Mouse (Mus musculus) liver, embryonic 14.5 days (tissue): Measurements from ENCODE around the gene Btbd9. TPM values are rescaled to one million over a fixed set of nuclear protein-coding genes. Genes with fewer than 3 reads are reported as not detected.

Source experiments
- ATAC-seq: fragments of 200-750 bp; cut with Nextera tagmentation; 2 replicates; pipeline ENCODE4 v1.8.0; 2017; ENCODE audit warnings: moderate number of reproducible peaks, mild to moderate bottlenecking, moderate library complexity; ENCODE audit not compliant: insufficient read depth
- DNase-seq, 3 experiments: peaks; one replicate each; pipeline ENCODE4 v3.0.0-alpha.2; 2012 to 2013; ENCODE audit warnings: low read depth in 3 of 3, low spot score in 3 of 3
- H3K27ac ChIP-seq: fragments of 300-500 bp; sonication (generic); 2 replicates; pipeline ENCODE4 v1.5.1; 2014; ENCODE audit warnings: moderate library complexity, mild to moderate bottlenecking, control low read depth, inconsistent platforms
- H3K27me3 ChIP-seq: fragments of 300-500 bp; sonication (generic); 2 replicates; pipeline ENCODE4 v1.6.1; 2014; ENCODE audit warnings: mild to moderate bottlenecking, low read length, moderate library complexity; ENCODE audit not compliant: control insufficient read depth, insufficient read depth
- H3K36me3 ChIP-seq: fragments of 300-500 bp; sonication (generic); replicated peaks from 2 replicates; pipeline ENCODE4 v1.6.1; 2014; ENCODE audit warnings: low read depth; ENCODE audit not compliant: control insufficient read depth, insufficient read depth
- H3K4me1 ChIP-seq, 2 experiments: fragments of 200-500 bp in 1 of 2; fragments of 300-500 bp in 1 of 2; sonication (generic) in 1 of 2; replicated peaks; 2 replicates each; pipeline ENCODE4 v1.6.1; 2012 to 2014; ENCODE audit warnings: antibody characterized with exemption in 1 of 2, inconsistent platforms in 1 of 2, low read length in 1 of 2; ENCODE audit not compliant: control insufficient read depth in 2 of 2, insufficient read depth in 2 of 2
- H3K4me2 ChIP-seq: fragments of 300-500 bp; sonication (generic); 2 replicates; pipeline ENCODE4 v1.6.1; 2014; ENCODE audit warnings: low read depth, mild to moderate bottlenecking, control low read depth, moderate library complexity
- H3K4me3 ChIP-seq, 2 experiments: fragments of 200-500 bp in 1 of 2; fragments of 300-500 bp in 1 of 2; sonication (generic) in 1 of 2; 2 replicates each; pipeline ENCODE4 v1.5.1; 2012 to 2014; ENCODE audit warnings: low read depth in 2 of 2, low read length in 2 of 2, mild to moderate bottlenecking in 2 of 2, control low read depth in 1 of 2, inconsistent platforms in 1 of 2, moderate library complexity in 1 of 2; ENCODE audit not compliant: insufficient read depth in 1 of 2
- H3K9ac ChIP-seq: fragments of 300-500 bp; sonication (generic); replicated peaks from 2 replicates; pipeline ENCODE4 v1.6.1; 2014; ENCODE audit warnings: mild to moderate bottlenecking, control low read depth, moderate library complexity
- H3K9me3 ChIP-seq: fragments of 300-500 bp; sonication (generic); 2 replicates; pipeline ENCODE4 v1.6.1; 2016; ENCODE audit warnings: low read length, mixed read lengths; ENCODE audit not compliant: control insufficient read depth
- CTCF ChIP-seq: IDR thresholded peaks from 2 replicates; pipeline ENCODE4 v1.5.1; 2016; ENCODE audit warnings: antibody characterized with exemption, low read depth, control low read depth
- EP300 ChIP-seq: IDR thresholded peaks from 2 replicates; pipeline ENCODE4 v1.6.1; 2016; ENCODE audit warnings: antibody characterized with exemption, low read depth
- WGBS: fragments of 180-500 bp; shearing (Covaris S2); extraction: QIAGEN DNeasy Blood & Tissue Kit; methylation state at CpG from one replicate; pipeline ENCODE4 v1.1.7; 2014; ENCODE audit not compliant: insufficient replicate concordance; 5-methylcytosine and 5-hydroxymethylcytosine counted together
- polyA plus RNA-seq, 2 experiments: library from polyadenylated mRNA; depleted of rRNA in 1 of 2; stranded (reverse) in 1 of 2; unstranded in 1 of 2; fragments of >200 nt; fragmentation: Nextera tagmentation in 1 of 2; extraction: Ambion mirVana in 1 of 2; gene quantifications; 2 replicates each; pipeline versions ENCODE4 v1.2.1 to v1.2.3; 2012 to 2014

The Btbd9 gene
- polyA plus RNA-seq, 2 experiments, result 2.7 to 9.6 TPM

DNA sequence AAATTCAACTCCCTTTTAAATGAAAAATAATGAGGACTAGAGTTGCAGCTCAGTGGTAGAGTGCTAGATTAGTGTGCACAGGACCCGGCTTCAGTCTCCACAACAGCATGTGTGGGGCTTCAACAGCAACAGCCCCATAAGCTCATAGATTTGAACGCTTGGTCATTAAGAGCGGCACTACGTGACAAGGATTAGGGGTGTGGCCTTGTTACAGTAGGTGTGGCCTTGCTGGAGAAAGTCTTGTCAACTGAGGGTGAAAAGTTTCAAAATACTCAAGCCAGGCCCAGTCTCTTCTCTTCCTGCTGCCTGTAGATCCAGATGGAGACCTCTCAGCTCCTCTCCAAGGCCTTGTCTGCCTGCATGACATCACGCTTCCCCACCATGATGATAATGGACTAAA is 84.1 kb downstream of the Btbd9 start:
- Histone ChIP-seq H3K4me2 (no peak overlapping the region), H3K9ac (no peak overlapping the region), H3K4me1 (no peaks in the 10 kb centered on the region), H3K27me3 (no peaks in the 10 kb centered on the region), H3K36me3 (no peaks in the 10 kb centered on the region), H3K9me3 (no peaks in the 10 kb centered on the region), H3K27ac (no peak overlapping the region), H3K4me3 (no peak overlapping the region)
- no peak for DNase-seq
- TF ChIP-seq CTCF (no peak), EP300 (no peak)
- WGBS, result 85% methylated on average over 5 of the region's 5 CpGs
- ATAC-seq, result no peak

DNA sequence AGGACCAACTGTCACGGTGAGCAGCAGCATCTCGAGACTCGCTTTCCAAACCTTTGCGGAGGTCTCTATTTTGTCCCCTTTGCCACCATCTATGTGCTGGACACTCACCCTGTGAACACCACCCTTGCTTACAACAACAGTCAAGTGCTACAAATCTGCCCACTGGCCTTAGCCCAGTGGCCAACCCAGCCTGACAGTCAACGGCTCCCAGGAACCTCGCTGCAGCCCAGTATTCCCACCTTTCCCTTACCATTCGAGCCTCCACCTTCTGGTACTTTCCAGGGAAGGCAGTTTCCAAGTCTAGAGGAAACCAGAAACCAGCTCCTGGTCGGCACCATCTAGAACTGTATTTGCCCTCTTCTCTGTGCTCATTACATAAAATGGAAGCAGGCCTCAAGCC is 84.7 kb downstream of the Btbd9 start:
- Histone ChIP-seq H3K4me3 (no peak overlapping the region), H3K27me3 (no peaks in the 10 kb centered on the region), H3K36me3 (no peaks in the 10 kb centered on the region), H3K9me3 (no peaks in the 10 kb centered on the region), H3K4me2 (no peak overlapping the region), H3K9ac (no peak overlapping the region), H3K4me1 (no peaks in the 10 kb centered on the region), H3K27ac (no peak overlapping the region)
- DNase-seq (no peak), ATAC-seq (no peak)
- TF ChIP-seq CTCF (no peak), EP300 (no peak)
- 74% methylated on average over 8 of the region's 8 CpGs for WGBS

DNA sequence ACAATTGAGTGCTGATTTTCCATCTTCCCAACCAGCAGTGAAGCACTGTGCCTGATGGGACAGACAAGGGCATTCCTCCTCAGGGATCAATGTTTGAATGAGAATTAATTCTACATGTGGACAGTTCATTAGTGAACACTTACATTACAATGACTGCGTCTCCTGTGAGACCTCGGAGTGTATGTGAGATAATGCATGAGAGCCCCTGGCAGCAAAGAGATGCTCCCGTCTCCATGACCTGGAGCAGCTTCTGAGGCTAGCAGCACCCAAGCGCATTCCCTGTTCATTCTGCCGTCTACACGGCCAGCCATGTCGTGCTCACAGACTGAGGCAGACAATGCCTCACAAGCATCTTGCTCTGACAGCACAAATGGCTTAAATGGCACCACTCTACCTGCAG is 85.7 kb downstream of the Btbd9 start:
- H3K9me3 ChIP-seq, result no peaks in the 10 kb centered on the region
- no peaks in the 10 kb centered on the region for H3K4me1 ChIP-seq
- 76% methylated on average over 7 of the region's 7 CpGs for WGBS
- no peak overlapping the region for H3K27ac ChIP-seq
- no peak for TF ChIP-seq EP300
- TF ChIP-seq CTCF, result no peak
- H3K4me2 ChIP-seq, result no peak overlapping the region
- H3K4me3 ChIP-seq, result no peak overlapping the region
- H3K36me3 ChIP-seq, result no peaks in the 10 kb centered on the region
- no peak for ATAC-seq
- H3K9ac ChIP-seq, result no peak overlapping the region
- no peak for DNase-seq
- no peaks in the 10 kb centered on the region for H3K27me3 ChIP-seq

DNA sequence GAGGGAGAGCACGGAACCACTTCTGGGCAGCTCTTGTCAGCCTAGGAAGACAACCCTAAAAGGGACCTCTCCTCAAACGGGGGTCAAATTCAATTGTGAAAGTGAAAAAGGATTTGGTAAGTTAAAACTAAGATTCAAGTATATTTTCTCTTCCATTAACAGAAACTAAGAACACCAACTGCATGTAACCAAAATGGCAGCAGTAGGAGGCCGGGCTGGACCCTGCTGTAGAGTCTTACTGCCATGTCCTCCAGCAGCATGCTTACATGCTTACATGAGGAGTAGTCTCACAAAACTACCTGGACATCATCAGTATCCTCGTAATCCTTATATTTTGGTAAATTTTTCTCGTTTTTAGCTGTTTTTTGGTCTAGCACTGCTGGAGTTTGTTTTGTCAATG is 86.2 kb downstream of the Btbd9 start:
- no peak overlapping the region for H3K9ac ChIP-seq
- H3K9me3 ChIP-seq, result no peaks in the 10 kb centered on the region
- DNase-seq (no peak), ATAC-seq (no peak)
- no peak overlapping the region for H3K4me3 ChIP-seq
- H3K4me2 ChIP-seq, result no peak overlapping the region
- TF ChIP-seq EP300 (no peak), CTCF (no peak)
- H3K4me1 ChIP-seq, result no peaks in the 10 kb centered on the region
- no peaks in the 10 kb centered on the region for H3K27me3 ChIP-seq
- no peak overlapping the region for H3K27ac ChIP-seq
- WGBS, result 76% methylated on average over 5 of the region's 5 CpGs
- H3K36me3 ChIP-seq, result no peaks in the 10 kb centered on the region

DNA sequence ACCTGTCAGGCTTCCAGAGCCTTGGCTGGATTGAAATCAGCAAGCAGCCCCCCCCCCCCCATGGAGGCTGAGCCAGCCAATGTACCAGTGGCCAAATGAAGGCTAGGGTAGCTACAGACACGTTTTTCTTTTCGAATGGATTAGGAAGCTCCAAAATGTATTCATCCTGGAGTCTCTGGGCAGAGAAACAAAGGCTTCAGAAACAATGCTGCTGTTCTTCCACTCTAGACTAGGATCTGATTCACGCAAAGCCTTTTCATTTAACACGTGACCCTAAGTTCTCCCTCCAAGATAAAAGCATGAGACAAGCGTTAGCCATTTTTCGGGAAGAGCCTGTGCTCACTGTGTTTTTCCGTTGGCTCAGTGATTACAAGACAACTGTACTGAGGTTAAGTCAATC is 86.7 kb downstream of the Btbd9 start:
- no peaks in the 10 kb centered on the region for H3K36me3 ChIP-seq
- H3K4me2 ChIP-seq, result no peak overlapping the region
- H3K9me3 ChIP-seq, result no peaks in the 10 kb centered on the region
- no peaks in the 10 kb centered on the region for H3K4me1 ChIP-seq
- DNase-seq, result no peak
- no peak overlapping the region for H3K9ac ChIP-seq
- no peak overlapping the region for H3K27ac ChIP-seq
- 76% methylated on average over 7 of the region's 7 CpGs for WGBS
- no peak overlapping the region for H3K4me3 ChIP-seq
- TF ChIP-seq CTCF, result no peak
- TF ChIP-seq EP300, result no peak
- H3K27me3 ChIP-seq, result no peaks in the 10 kb centered on the region
- no peak for ATAC-seq

DNA sequence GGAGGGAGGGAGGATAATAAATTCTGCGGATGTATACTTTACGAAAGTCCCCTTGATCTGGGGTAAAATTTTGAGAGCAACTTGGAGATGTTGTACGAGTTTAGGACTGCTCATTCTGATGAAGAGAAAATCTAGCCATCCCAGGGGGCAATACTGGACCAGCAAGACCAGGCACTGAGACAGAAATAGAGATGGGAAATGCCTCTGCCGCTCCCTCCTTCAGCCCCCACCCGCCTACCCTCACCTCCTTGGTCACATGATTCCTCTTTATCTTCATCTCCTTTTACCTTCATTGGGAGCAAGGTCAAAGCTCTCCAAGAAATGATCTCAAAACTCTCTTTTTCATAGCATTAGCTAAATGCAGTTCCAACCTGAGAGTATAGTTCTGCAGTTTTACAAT is 88.6 kb downstream of the Btbd9 start:
- 70% methylated on average over 5 of the region's 5 CpGs for WGBS
- H3K4me2 ChIP-seq, result no peak overlapping the region

More for the DNA sequence above, 88.6 kb downstream of the Btbd9 start:
- ATAC-seq, result no peak
- no peak for DNase-seq
- Histone ChIP-seq H3K4me1 (no peaks in the 10 kb centered on the region), H3K36me3 (no peaks in the 10 kb centered on the region), H3K9me3 (no peaks in the 10 kb centered on the region), H3K4me3 (no peak overlapping the region), H3K9ac (no peak overlapping the region), H3K27ac (no peak overlapping the region), H3K27me3 (no peaks in the 10 kb centered on the region)
- TF ChIP-seq EP300 (no peak), CTCF (no peak)
